Mouse (Mus musculus) hindbrain, embryonic 14.5 days (tissue): ENCODE results near the gene Atp13a2. TPM values are rescaled to one million over a fixed set of nuclear protein-coding genes. Genes with fewer than 3 reads are reported as not detected.

Experiments used
- ATAC-seq: fragments of 200-750 bp; cut with Nextera tagmentation; 2 replicates; pipeline ENCODE4 v1.8.0; 2017; ENCODE audit warnings: moderate number of reproducible peaks, mild to moderate bottlenecking, moderate TSS enrichment, moderate library complexity; ENCODE audit not compliant: low FRiP score
- DNase-seq: peaks from one replicate; pipeline ENCODE4 v3.0.0-alpha.2; 2015; ENCODE audit warnings: low spot score
- H3K27ac ChIP-seq: fragments of 300-500 bp; sonication (generic); 2 replicates; pipeline ENCODE4 v1.5.1; 2014; ENCODE audit warnings: mild to moderate bottlenecking, moderate library complexity
- H3K27me3 ChIP-seq: fragments of 300-500 bp; sonication (generic); 2 replicates; pipeline ENCODE4 v1.6.1; 2014; ENCODE audit warnings: mild to moderate bottlenecking, low read length, mixed read lengths; ENCODE audit not compliant: control insufficient read depth, insufficient read depth
- H3K36me3 ChIP-seq: fragments of 300-500 bp; sonication (generic); replicated peaks from 2 replicates; pipeline ENCODE4 v1.6.1; 2014; ENCODE audit not compliant: control insufficient read depth, insufficient read depth
- H3K4me1 ChIP-seq: fragments of 300-500 bp; sonication (generic); replicated peaks from 2 replicates; pipeline ENCODE4 v1.6.1; 2014; ENCODE audit warnings: antibody characterized with exemption, low read length, mixed read lengths; ENCODE audit not compliant: control insufficient read depth, insufficient read depth
- H3K4me2 ChIP-seq: fragments of 300-500 bp; sonication (generic); replicated peaks from 2 replicates; pipeline ENCODE4 v1.6.1; 2014; ENCODE audit warnings: mild to moderate bottlenecking, moderate library complexity
- H3K4me3 ChIP-seq: fragments of 300-500 bp; sonication (generic); replicated peaks from 2 replicates; pipeline ENCODE4 v1.5.1; 2014; ENCODE audit warnings: mild to moderate bottlenecking, low read length
- H3K9ac ChIP-seq: fragments of 300-500 bp; sonication (generic); 2 replicates; pipeline ENCODE4 v1.6.1; 2014
- H3K9me3 ChIP-seq: fragments of 300-500 bp; sonication (generic); 2 replicates; pipeline ENCODE4 v1.6.1; 2016; ENCODE audit warnings: low read length; ENCODE audit not compliant: control insufficient read depth
- WGBS: fragments of 180-500 bp; shearing (Covaris S2); extraction: QIAGEN DNeasy Blood & Tissue Kit; methylation state at CpG from one replicate; pipeline ENCODE4 v1.1.7; 2014; 5-methylcytosine and 5-hydroxymethylcytosine counted together
- polyA plus RNA-seq: library from polyadenylated mRNA; unstranded; fragments of >200 nt; fragmentation: Nextera tagmentation; extraction: Ambion mirVana; gene quantifications from 2 replicates; pipeline ENCODE4 v1.2.1, GENCODE M21; 2014

Gene Atp13a2
- polyA plus RNA-seq, 1 experiment from 2014 or later: 176 TPM

DNA sequence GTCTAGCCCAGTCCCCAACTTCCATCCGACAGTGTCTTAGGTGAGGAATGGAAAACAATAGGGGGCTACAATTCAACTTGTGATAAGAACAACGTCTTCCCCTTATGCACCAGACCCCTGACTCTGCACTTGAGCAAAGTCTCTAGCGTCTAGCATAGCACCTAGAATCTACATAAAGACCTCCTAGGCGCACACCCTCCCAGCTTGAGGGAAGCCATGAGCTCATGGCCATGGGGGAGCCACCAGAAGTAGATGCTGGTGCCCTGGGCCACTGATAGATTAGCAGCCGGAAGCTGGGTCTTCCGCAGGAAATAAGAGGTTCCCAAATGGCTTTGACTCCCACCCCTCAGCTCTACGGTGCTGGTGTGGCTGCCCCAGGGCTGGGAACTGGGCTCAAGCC, 803 bp downstream of the Atp13a2 start:
- Histone ChIP-seq H3K4me1 (peaks cover 32% of the 10 kb centered on the region), H3K4me2 (peak overlapping the region; percentile 75), H3K9me3 (no peaks in the 10 kb centered on the region), H3K27me3 (no peaks in the 10 kb centered on the region), H3K36me3 (peaks cover 9% of the 10 kb centered on the region), H3K9ac (peak overlapping the region; percentile 91), H3K4me3 (peak overlapping the region; percentile 86), H3K27ac (peak overlapping the region; percentile 88)
- 22% methylated on average over 7 of the region's 7 CpGs for WGBS
- no peak for DNase-seq
- no peak for ATAC-seq

DNA sequence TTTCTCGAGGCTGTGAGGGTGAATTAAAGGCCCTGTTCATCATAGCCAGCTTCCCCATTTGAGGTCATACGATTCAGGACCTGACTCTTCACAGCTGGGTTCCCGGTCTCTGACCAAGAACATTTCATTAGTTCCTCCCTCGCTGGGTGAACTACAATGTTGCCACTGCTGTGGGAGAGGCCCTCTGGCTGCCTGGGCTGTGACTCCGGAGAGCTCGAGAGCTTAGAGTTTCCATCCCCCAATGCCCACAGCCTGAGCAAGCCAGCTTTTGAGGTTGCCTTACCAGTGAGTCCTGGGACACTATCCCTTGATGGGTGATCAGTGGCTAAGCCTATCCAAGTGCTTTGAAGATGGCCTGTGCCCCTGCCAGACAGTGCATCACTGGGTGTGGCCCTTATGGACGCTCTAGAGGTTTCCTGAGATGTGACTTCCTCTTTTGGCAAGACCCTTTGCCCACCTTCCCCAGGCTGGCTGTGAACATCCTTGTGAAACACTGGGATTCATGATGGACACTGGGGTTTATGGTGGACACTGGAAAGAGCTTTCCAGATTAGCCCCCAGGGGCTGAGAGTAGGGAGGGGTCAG, 2.1 kb downstream of the Atp13a2 start:
- Histone ChIP-seq H3K27ac (no peak overlapping the region), H3K4me2 (peak overlapping the region; percentile 75), H3K9me3 (no peaks in the 10 kb centered on the region), H3K27me3 (no peaks in the 10 kb centered on the region), H3K4me1 (peaks cover 28% of the 10 kb centered on the region), H3K4me3 (no peak overlapping the region; the same call in 1 of the 2 replicates), H3K36me3 (peaks cover 22% of the 10 kb centered on the region), H3K9ac (peak overlapping the region; percentile 21; the same call in 1 of the 2 replicates)
- no peak for ATAC-seq
- WGBS: 66% methylated on average over 7 of the region's 7 CpGs
- no peak for DNase-seq

DNA sequence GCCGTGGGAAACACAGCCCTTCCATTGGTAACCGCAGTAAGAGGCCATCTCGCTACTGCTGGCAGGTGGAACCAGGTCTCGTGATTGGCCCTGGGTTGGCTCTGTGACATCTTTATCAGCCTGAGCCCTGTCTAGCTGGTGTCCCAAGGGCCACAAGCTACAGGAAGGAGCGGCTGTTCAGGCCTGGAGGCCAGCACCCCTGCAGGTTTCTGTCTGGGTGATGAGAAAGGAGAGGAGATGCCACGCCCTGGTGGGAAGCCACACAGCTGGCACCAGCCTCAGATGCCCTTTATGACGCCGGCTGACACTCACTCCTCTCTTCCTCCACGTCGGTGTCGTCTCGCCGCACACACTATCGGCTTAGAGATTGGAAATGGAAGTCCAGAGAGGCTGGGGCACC, 2.8 kb downstream of the Atp13a2 start:
- Histone ChIP-seq H3K9ac (no peak overlapping the region), H3K4me3 (no peak overlapping the region), H3K4me1 (peaks cover 28% of the 10 kb centered on the region), H3K4me2 (no peak overlapping the region), H3K9me3 (no peaks in the 10 kb centered on the region), H3K27me3 (no peaks in the 10 kb centered on the region), H3K27ac (no peak overlapping the region), H3K36me3 (peaks cover 28% of the 10 kb centered on the region)
- DNase-seq (no peak), ATAC-seq (no peak)
- 79% methylated on average over 14 of the region's 14 CpGs for WGBS

DNA sequence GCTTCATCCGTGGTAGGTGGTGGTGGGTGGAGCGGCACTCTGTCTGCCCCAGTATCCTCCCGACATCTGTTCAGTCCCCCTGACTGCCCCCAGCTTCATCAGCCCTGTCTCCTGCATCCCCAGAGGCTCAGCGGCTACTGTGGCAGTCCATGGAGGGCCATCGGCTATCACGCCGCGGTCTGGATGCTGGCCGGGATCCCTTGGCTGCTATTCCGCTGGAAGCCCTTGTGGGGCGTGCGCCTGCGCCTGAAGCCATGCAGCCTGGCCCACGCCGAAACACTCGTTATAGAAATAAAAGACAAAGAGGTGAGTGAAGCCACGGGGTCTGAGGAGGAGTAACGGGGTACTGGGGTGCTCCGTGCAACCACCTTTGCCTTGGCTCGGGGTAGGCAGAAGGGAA, 5.5 kb downstream of the Atp13a2 start:
- DNase-seq (no peak), ATAC-seq (no peak)
- H3K4me3 ChIP-seq: no peak overlapping the region
- peaks cover 56% of the 10 kb centered on the region for H3K36me3 ChIP-seq
- H3K4me1 ChIP-seq: peaks cover 23% of the 10 kb centered on the region
- no peaks in the 10 kb centered on the region for H3K9me3 ChIP-seq
- no peaks in the 10 kb centered on the region for H3K27me3 ChIP-seq
- WGBS: 76% methylated on average over 20 of the region's 20 CpGs
- no peak overlapping the region for H3K27ac ChIP-seq
- no peak overlapping the region for H3K9ac ChIP-seq
- H3K4me2 ChIP-seq: no peak overlapping the region

DNA sequence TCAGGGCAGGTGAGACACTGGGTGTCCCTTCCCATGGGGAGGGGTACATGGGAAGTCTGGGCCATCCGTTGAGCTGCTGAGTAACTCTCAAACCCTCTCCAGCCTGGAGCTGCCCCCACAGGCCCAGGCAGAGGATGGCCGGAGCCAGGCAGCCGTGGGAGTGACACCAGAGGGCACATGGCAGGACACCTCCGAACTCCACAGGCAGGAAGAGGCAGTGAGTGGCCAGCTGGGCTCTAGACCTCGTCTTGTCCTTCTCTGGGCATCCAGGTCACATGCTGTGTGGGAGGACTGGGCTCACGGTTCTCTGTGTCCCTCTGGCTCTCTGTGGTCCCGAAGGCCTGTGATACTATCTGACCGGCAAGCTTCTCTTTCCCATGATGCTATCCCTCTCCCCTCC, 7.2 kb downstream of the Atp13a2 start:
- peaks cover 8% of the 10 kb centered on the region for H3K4me1 ChIP-seq
- peaks cover 71% of the 10 kb centered on the region for H3K36me3 ChIP-seq
- WGBS: 88% methylated on average over 8 of the region's 8 CpGs
- DNase-seq: no peak
- no peak overlapping the region for H3K27ac ChIP-seq
- no peaks in the 10 kb centered on the region for H3K9me3 ChIP-seq
- H3K27me3 ChIP-seq: no peaks in the 10 kb centered on the region
- no peak for ATAC-seq
- H3K9ac ChIP-seq: no peak overlapping the region
- no peak overlapping the region for H3K4me3 ChIP-seq
- no peak overlapping the region for H3K4me2 ChIP-seq

DNA sequence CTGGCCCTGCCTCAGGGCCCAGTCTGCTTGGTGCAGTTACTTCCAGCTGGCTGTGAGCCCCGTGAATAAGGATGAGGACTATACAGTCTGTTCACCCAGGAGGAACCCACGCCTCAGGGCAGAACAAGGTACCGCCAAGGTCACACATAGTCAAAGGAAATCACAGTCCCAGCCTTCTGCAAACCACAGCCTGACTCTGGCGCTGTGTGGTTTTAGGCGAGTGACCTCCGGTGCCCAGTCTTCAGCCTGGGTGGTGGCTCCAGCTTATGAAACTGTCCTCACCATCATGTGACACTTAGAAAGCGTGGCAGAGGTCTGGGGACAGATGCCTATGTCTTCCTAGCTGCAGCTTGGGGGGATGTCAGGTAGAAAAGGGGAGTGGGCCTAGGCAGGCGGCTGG, 9.1 kb downstream of the Atp13a2 start:
- Histone ChIP-seq H3K4me2 (no peak overlapping the region), H3K4me3 (no peak overlapping the region), H3K27ac (no peak overlapping the region), H3K4me1 (no peaks in the 10 kb centered on the region), H3K27me3 (no peaks in the 10 kb centered on the region), H3K9ac (no peak overlapping the region), H3K36me3 (peaks cover 90% of the 10 kb centered on the region), H3K9me3 (no peaks in the 10 kb centered on the region)
- 93% methylated on average over 8 of the region's 8 CpGs for WGBS
- ATAC-seq (no peak), DNase-seq (no peak)

DNA sequence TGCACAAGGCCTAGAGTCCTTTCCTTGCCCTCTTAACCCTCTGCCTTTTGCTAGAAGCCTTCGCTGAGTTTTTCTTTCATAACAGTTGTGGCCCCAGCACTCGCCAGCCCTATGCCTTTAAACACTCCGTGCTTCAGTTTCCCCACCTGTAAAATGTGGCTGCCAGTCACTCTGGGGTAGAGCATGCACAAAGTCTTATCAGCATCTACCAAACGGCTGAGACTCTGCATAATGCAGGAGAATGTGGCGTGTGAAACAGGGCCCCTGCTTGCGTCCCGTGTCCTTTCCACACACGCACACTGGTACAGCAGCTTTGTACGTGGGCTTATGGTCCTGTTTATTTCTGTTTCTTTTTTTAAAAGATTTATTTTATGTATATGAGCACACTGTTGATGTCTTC, 10.1 kb downstream of the Atp13a2 start:
- DNase-seq: no peak
- Histone ChIP-seq H3K4me3 (no peak overlapping the region), H3K4me1 (no peaks in the 10 kb centered on the region), H3K36me3 (peaks cover 98% of the 10 kb centered on the region), H3K27me3 (no peaks in the 10 kb centered on the region), H3K9ac (no peak overlapping the region), H3K9me3 (no peaks in the 10 kb centered on the region), H3K27ac (no peak overlapping the region), H3K4me2 (no peak overlapping the region)
- ATAC-seq: no peak
- WGBS: 96% methylated on average over 9 of the region's 9 CpGs

DNA sequence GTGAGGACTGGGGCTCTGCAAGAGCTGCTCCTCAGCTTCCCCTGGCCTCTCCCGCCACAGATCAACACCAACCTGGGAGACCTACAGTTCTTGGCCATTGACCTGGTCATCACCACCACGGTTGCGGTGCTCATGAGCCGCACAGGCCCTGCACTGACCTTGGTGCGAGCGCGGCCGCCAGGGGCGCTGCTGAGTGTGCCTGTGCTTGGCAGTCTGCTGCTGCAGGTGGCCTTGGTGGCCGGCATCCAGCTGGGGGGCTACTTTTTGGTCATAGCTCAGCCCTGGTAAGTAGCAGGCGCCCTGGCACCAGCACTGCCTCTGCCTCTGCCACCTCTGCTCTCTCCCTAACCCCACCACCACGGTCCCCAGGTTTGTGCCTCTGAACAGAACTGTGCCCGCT, 19.3 kb downstream of the Atp13a2 start:
- Histone ChIP-seq H3K4me2 (no peak overlapping the region), H3K9me3 (no peaks in the 10 kb centered on the region), H3K4me3 (no peak overlapping the region), H3K4me1 (peaks cover 6% of the 10 kb centered on the region; the same call in 1 of the 2 replicates), H3K9ac (no peak overlapping the region), H3K27me3 (no peaks in the 10 kb centered on the region), H3K36me3 (peaks cover 67% of the 10 kb centered on the region), H3K27ac (no peak overlapping the region)
- WGBS: 83% methylated on average over 13 of the region's 13 CpGs
- no peak for DNase-seq
- ATAC-seq: no peak

DNA sequence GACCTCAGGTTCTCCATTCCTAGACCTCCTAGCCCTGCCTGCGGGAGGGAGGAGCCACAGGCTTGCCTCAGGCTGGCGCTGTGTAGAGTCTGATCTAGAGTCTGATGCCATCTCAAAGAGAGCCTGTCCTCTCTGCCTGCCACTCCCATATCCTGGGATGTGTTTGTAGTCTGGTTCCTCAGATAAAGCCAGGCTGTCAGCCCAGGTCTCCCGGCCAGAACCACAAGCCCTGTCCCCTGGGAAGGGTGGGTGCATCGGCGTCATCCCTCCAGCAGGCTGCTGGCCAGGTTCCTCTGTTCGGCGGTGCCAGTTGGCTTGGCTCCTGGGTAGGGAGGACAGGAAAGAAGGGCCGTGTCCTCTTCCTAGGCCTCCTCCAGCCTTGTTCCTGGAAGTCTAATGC, 21.4 kb downstream of the Atp13a2 start:
- H3K4me2 ChIP-seq: no peak overlapping the region
- H3K9ac ChIP-seq: no peak overlapping the region
- DNase-seq: no peak
- H3K4me1 ChIP-seq: peaks cover 25% of the 10 kb centered on the region
- H3K36me3 ChIP-seq: peaks cover 50% of the 10 kb centered on the region
- no peak overlapping the region for H3K4me3 ChIP-seq
- no peaks in the 10 kb centered on the region for H3K27me3 ChIP-seq
- no peak for ATAC-seq
- H3K9me3 ChIP-seq: no peaks in the 10 kb centered on the region
- WGBS: 93% methylated on average over 8 of the region's 8 CpGs
- no peak overlapping the region for H3K27ac ChIP-seq

DNA sequence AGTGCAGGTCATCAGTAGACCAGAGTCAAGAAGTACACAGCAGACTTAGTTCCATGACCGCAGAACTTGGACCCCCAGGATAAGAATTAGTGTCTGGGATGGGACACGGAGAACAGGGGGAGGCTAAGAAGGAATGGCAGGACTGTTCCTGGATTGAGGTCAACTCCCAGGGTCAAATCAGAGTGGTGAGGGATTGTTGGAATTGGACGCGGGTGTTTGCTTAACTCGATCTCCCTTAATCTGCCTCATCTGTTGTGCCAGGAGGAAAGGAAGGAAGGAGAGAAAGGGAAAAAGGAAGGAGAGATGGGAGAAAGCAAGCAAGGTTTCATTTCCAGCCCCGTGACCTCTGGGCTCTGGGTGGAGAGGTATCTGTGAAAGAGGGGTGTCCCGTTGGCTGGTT, 23.4 kb downstream of the Atp13a2 start, which contains the start of gene Mfap2:
Gene Mfap2 (plus strand): TSS at position 301 of the 400 bp plus-strand sequence.
- Histone ChIP-seq H3K4me1 (peaks cover 26% of the 10 kb centered on the region), H3K4me2 (peak within 1 kb of the TSS; percentile 76), H3K4me3 (peak within 1 kb of the TSS; percentile 73), H3K9ac (peak within 1 kb of the TSS; percentile 82), H3K27ac (peak within 1 kb of the TSS; percentile 77), H3K36me3 (peaks cover 50% of the 10 kb centered on the region), H3K27me3 (no peaks in the 10 kb centered on the region), H3K9me3 (no peaks in the 10 kb centered on the region)
- DNase-seq (no peak), ATAC-seq (no peak)
- 21% methylated on average over 7 of the region's 7 CpGs for WGBS
